Mouse (Mus musculus): Measurements from ENCODE around the gene Ntm.

The Ntm gene

GRCm38 (mm10) chr9:28999951-29000351 lies 963.0 kb downstream of the Ntm start:
- DNase-seq, result no peak

DNA sequence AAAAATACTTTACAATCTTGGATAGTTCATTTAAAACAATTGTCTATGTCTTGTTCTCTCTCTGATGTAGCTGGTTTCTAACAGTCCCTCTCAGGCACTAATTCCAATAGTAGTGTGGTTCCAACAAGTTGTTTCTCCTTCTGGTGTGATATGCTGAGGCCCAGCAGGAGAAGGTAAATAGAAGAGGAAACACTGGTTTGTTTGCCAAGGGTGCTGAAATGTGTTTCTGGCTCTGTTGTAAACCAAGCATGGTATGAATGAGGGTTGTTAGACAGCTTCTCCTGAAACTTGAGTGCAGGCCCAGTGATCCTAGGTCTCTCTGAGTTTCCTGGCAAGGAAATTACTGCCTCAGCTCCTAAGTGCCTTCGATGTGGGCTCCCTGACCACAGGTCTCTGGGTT lies 985.7 kb downstream of the Ntm start:
- DNase-seq, result no peak

DNA sequence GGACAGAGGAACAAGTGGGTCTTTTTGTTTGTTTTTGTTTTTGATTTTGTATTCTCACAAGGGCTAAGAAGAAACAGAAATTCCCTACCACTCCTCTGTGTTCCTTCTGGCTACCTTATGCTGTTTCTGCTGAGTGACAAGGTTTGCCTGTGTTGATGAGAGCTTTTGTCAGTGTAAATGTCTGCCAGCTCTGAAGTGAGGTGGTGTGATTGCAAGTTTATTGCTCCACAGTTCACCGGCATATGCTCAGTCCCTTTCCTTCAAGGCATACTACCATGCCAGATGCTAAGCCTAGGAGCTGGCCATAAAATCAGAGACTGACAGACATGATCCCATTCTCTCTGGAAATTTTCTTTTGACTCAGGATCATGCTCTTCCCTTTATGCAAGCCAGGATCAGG lies 993.5 kb downstream of the Ntm start:
- DNase-seq, result no peak

Data from right cerebral cortex, postnatal 14 days (tissue).